In genomic region chr9:47338221-47338620, GRCm38 (mm10) we compare ENCODE assay signal across 11 mouse cellular contexts.
DNase-seq lines count a peak whose midpoint lies in the region; TF ChIP-seq lines count a peak whose summit lies in the region.
"Had no signal": no experiment of that assay in that cellular context is flagged by ENCODE, and none has a peak within 500 bp of the region (broad histone marks: within the 10 kb centered on the region; RNA-seq: fewer than 3 reads in every experiment).

No protein-coding gene starts in this region.

- H3K9ac ChIP-seq in heart, adult 2 months (ENCODE audit: low read depth, low read length) = no peak overlapping the region
- H3K9ac ChIP-seq: embryonic facial prominence, embryonic 12.5 days had no signal

- TF ChIP-seq EP300 in heart, adult 2 months (IDR thresholded peaks at IDR 0.05; ENCODE audit: insufficient read depth, low read depth, low read length) = no peak

- no peaks in the 10 kb centered on the region for H3K4me1 ChIP-seq in heart, adult 2 months (ENCODE audit: control insufficient read depth, insufficient read depth, low read length)
- H3K4me1 ChIP-seq in heart, embryonic 10.5 days = peaks cover 7% of the 10 kb centered on the region
- no peaks in the 10 kb centered on the region for H3K4me1 ChIP-seq in testis, adult 2 months (ENCODE audit: control insufficient read depth, insufficient read depth, low read length)

- H3K27ac ChIP-seq in heart, adult 2 months = no peak overlapping the region
- no peak overlapping the region for H3K27ac ChIP-seq in heart, embryonic 10.5 days
- no peak overlapping the region for H3K27ac ChIP-seq in testis, adult 2 months (ENCODE audit: control insufficient read depth, insufficient read depth, low read depth, low read length)
- H3K27ac ChIP-seq: embryonic facial prominence, embryonic 12.5 days; midbrain, embryonic 10.5 days had no signal

- no peak for DNase-seq in heart, adult 2 months
- no peak for DNase-seq in heart, embryonic 10.5 days (ENCODE audit: low spot score)
- no peak for DNase-seq in testis, postnatal 14 days (ENCODE audit: low spot score)
- DNase-seq in cerebellum, postnatal 10 days = peak; percentile 60 to 63
- peak; percentile 57 for DNase-seq in testis, postnatal 10 days (ENCODE audit: low spot score)
- no peak for DNase-seq in right cerebral cortex, postnatal 36 days (ENCODE audit: low spot score in 2 of 2)
- DNase-seq in layer of hippocampus, adult 8-10 months (ENCODE audit: low spot score in 2 of 2) = no peak
- DNase-seq: thymus, adult 2 months had no signal

- intact Hi-C loops in heart, adult 2 months (cut with DNase I) = no loop called here

- peak; percentile 51 for TF ChIP-seq CTCF in heart, adult 2 months (IDR thresholded peaks at IDR 0.05)
- TF ChIP-seq CTCF in testis, adult 2 months (IDR thresholded peaks at IDR 0.05; ENCODE audit: control insufficient read depth, insufficient read depth, insufficient replicate concordance, low read depth, low read length) = peak; percentile 50; the same call in 1 of the 2 replicates

- 0 out of 2 replicates have a peak, but pooled peaks cover 1% of the 10 kb centered on the region for H3K27me3 ChIP-seq in heart, adult 2 months (ENCODE audit: control insufficient read depth, insufficient read depth, low read length)
- H3K27me3 ChIP-seq in heart, embryonic 10.5 days (ENCODE audit: insufficient read depth, poor library complexity, severe bottlenecking) = peaks cover 36% of the 10 kb centered on the region
- H3K27me3 ChIP-seq in testis, adult 2 months (ENCODE audit: control insufficient read depth, insufficient read depth, low read length) = no peaks in the 10 kb centered on the region

- no peaks in the 10 kb centered on the region for H3K9me3 ChIP-seq in heart, embryonic 10.5 days
- H3K9me3 ChIP-seq: embryonic facial prominence, embryonic 12.5 days; midbrain, embryonic 10.5 days had no signal

- H3K79me2 ChIP-seq in heart, adult 2 months (replicated peaks; ENCODE audit: control insufficient read depth, insufficient read depth, low read length) = no peaks in the 10 kb centered on the region

- TF ChIP-seq POLR2A in heart, adult 2 months (IDR thresholded peaks at IDR 0.05; ENCODE audit: insufficient read depth, low read depth, low read length) = no peak
- TF ChIP-seq POLR2A in testis, adult 2 months (IDR thresholded peaks at IDR 0.05; ENCODE audit: control insufficient read depth, low read depth, low read length) = no peak

- WGBS in heart, adult 2 months = 59% methylated on average over 4 of the region's 4 CpGs
- WGBS in heart, embryonic 10.5 days = 60% methylated on average over 4 of the region's 4 CpGs

- H3K36me3 ChIP-seq in heart, adult 2 months (ENCODE audit: control insufficient read depth, insufficient read depth, low read length) = no peaks in the 10 kb centered on the region
- H3K36me3 ChIP-seq in heart, embryonic 10.5 days = no peaks in the 10 kb centered on the region
- H3K36me3 ChIP-seq in testis, adult 2 months (ENCODE audit: control insufficient read depth, insufficient read depth, low read length) = no peaks in the 10 kb centered on the region
- H3K36me3 ChIP-seq: embryonic facial prominence, embryonic 12.5 days; midbrain, embryonic 10.5 days had no signal

- H3K4me3 ChIP-seq in heart, adult 2 months = no peak overlapping the region
- no peak overlapping the region for H3K4me3 ChIP-seq in heart, embryonic 10.5 days
- no peak overlapping the region for H3K4me3 ChIP-seq in testis, adult 2 months (ENCODE audit: control insufficient read depth, low read depth, low read length)
- H3K4me3 ChIP-seq: embryonic facial prominence, embryonic 12.5 days; midbrain, embryonic 10.5 days had no signal

Comparison
In these comparisons a context has a peak if more than half of its experiments do, and no peak if none do; other contexts are left out.
1. DNase-seq: peak in cerebellum, postnatal 10 days (2 of 2) and testis, postnatal 10 days (single experiment); none in heart, adult 2 months (0 of 2), heart, embryonic 10.5 days (single experiment), testis, postnatal 14 days (single experiment), right cerebral cortex, postnatal 36 days (0 of 2) and layer of hippocampus, adult 8-10 months (0 of 2).